Mouse (Mus musculus) neutrophil, adult 5-6 weeks (primary cell): ENCODE results near the gene Gm42906. TPM values are rescaled to one million over a fixed set of nuclear protein-coding genes. Genes with fewer than 3 reads are reported as not detected.

Experiments
- ATAC-seq: fragments of 151-379, 151-347 bp; 2 replicates; pipeline ENCODE4 v1.8.0; 2017; ENCODE audit warnings: mild to moderate bottlenecking, moderate TSS enrichment; ENCODE audit not compliant: insufficient number of reproducible peaks, poor library complexity, low FRiP score, severe bottlenecking; ENCODE audit errors: extremely low read depth
- total RNA-seq: library from RNA; stranded (forward); fragments of 200-1000 nt; gene quantifications from 2 replicates; pipeline ENCODE4 v1.2.3, GENCODE M21; 2017

The Gm42906 gene
- total RNA-seq, 1 experiment from 2014 or later, result not detected

DNA sequence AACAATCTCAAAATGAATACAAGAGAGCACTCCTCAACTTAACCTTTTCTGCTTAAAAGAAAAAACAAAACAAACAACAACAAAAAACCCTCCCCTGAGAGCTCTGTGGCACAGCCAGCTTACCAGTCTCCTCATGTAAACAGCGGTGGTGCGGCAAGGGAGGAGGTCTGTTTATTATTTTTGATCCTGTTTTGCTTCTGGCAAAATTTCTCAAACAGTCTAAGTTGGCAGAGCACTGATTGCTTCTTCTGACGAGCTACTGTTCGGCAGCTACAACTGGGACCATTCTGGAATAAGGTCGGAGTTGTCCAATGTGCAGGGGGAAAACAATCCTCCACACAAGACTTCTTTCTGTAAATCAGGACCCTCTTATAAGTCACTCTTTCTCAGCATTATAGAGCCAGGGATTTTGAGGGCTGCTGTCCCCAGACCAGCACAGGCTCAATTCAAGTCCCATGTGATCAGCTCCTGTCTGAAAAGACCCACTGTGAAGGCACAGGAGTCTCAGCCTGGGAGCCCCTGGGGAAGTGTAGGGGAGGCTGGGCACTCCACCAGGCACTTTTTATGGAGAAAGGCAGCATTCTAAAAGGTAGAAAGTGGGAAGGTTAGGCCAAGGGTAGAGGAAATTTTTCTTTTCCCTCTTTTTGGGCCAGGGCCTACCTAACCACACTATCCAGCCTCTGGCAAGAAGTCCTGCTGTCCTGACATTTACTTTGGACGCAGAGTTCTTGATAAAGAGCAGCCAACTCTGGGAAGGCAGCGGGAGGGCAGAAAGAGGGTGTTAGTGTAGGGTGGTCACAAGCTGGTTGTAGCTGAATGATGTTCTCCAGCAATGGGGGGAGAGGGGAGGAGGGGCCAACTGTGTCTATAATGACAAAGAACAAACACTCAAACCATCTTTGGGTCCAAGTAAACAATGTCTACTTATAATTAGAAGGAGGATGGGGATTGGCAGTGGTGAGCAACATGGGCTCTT is 253.2 kb downstream of the Gm42906 start:
- ATAC-seq, result no peak

- ATAC-seq, result no peak
Observed at GRCm38 (mm10) chr5:151173774-151174173, 254.2 kb downstream of the Gm42906 start.

DNA sequence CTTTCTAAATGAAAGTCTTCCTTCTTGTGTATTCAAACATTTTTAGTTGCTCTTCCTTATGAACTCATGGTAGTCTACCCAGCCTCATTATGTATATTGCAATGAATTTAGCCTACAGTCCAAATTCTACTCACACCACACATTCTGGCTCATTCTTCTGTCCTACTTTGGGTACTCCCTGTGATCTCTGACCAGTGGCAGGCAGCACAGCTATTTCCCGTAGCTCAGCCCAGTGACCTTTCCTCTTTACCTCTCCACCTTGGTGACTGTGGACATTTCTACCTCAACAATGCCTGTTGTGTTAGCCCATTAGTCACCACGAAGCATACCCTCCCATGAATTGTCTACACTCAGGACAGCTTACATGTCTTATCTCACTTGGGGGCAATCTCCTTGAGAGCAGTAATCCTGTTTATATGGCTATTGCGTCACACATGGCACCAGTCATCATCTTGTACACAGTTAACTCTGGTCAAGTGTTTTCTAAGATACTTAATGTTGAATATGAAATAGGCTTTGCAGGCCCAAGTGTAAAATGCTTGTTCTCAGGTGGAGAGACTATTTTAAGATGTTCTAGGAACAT is 257.7 kb downstream of the Gm42906 start:
- no peak for ATAC-seq

DNA sequence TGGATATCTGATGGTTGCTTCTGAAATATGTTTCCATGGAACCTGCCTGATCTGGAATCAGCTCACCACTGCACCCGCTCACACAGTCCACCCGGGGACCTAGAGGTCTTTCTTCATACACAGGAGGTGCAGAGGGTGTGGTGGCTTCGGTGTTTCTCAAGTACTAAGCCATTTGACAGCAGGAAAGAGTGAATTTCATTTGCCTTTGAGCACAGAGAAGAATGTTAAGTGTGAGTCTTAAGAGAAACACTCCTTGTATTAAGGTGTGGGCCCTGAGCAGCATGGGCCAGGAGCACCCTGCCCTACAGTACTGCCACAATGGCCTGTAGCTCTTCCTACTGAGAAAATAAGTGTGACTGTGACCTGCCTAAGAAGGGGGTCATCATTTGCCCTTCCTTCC is 259.8 kb downstream of the Gm42906 start:
- no peak for ATAC-seq

DNA sequence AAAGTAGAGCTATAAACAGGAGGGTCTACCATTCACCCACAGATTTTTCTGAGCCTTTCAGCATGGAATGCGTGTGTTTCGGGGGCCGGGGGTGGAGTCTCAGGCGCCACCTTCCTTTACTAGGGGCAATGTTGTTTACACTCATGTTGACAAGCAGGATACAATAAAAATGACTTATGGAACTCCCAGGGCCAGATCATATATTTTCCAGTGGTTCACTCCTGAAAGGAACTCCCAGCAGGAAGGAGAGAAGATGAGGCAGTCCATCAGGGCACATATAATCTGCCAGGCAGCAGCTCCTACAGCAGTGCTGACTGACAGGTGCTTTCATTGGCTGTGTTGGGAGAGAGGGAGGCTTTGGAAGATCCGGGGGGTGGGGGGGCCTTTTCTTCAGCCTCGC is 260.3 kb downstream of the Gm42906 start:
- no peak for ATAC-seq

DNA sequence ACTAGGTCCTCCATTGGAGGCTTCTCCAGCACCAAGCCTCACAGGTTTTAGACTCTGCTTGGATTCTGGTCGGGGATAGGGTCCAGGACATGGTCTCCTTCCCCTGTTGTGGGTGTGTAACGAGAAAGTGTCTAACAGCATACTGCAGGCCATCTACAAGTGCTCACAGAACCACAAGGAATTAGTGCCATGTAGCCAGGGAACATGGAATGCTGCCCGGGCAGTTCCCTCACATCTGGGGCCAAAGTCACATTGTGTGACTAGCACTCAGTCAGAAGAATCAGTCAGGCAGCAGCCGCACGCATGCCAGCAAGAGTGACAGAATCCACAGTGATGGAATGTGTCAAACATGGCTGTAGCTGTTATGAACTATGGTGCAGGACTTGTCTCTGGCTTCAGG is 261.7 kb downstream of the Gm42906 start:
- no peak for ATAC-seq

DNA sequence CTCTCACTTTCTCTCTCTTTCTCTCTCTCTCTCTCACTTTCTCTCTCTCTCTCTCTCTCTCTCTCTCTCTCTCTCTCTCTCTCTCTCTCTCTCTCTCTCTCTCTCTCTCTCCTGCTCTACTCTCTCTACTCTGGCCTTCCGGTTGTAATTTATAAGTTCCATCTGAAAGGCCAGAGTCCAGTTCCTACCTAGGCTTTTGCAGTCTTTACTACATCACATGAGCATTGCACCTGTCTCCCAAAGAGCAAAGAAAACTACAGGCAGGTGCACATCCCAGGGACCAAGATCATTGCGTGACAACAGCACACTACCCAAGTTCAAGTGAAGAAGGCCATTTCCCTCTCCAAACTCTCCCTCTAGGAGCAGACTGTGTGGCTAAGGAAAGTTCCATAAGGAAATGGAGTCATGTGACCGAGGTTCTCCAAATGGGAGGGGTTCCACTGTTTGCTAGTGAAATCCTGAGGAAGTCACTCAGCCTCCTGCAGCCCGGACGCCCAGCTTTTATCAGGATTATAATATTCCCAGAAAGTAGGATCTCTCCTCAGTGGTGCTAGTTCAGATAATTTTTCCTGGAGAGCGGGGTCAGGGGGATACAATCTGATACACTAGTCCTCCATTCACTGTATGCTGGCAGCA is 262.5 kb downstream of the Gm42906 start:
- no peak for ATAC-seq

GRCm38 (mm10) chr5:151164815-151165214 is 263.1 kb downstream of the Gm42906 start:
- no peak for ATAC-seq

- no peak for ATAC-seq
Observed at GRCm38 (mm10) chr5:151162642-151163041, 265.3 kb downstream of the Gm42906 start.

GRCm38 (mm10) chr5:151155247-151155646 is 272.7 kb downstream of the Gm42906 start:
- ATAC-seq, result no peak

DNA sequence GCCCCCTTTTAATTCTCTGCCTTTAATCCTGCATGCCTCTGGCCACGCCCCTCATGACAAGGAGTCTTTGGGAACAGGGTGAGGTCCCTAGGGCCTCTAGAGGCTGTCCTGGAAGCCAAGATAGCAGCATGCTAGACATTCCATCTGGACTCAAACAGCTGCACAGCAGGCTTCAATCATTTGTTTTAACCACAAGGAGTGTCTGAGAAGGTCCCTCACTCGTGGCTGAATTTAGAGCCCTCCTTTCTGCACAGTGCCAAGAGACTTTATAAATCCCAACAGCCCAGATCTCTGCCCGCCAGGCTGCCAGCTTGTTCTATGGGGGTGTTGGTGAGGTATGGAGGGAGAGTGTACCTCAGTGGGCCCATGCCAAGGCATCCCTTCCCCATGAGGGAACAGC is 273.2 kb downstream of the Gm42906 start:
- ATAC-seq, result no peak

- no peak for ATAC-seq
Observed at GRCm38 (mm10) chr5:151154030-151154429, 273.9 kb downstream of the Gm42906 start.

DNA sequence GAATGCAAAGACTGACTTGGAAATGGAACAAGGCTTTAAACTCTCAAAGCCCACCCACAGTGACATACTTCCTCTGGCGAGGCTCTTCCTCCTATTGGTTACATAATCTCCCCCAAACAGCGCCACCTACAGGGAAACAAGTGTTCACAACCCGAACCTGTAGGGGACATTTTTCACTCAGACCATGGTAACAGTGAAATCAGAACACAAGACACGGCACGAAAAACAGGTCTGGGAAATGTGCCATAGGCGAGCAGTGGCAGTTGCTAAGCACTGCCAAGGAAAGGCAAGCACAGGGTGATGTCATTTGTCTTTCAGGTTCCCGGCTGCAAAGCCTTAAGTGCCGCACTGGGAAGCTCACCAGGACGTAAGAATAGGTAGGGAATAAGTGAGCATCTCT is 276.4 kb downstream of the Gm42906 start:
- ATAC-seq, result no peak

DNA sequence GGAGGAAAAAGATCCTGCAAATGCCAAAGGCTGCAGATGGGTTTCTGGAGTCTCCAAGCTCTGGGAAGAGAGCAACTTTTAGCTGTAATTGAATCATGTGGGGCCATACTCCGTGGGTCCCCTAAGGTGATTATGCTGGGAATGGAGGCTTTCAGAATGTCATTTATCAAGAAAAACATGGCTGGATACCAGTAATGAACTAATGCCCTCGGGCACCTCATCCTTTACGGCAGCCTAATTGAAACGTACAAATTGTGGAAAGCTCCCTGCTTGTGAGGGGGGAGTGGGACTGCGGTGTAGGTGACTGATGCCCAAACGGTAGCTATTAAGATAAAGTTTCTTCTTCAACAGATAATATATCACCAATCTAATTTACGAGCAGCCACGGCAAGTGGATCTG is 278.5 kb downstream of the Gm42906 start:
- ATAC-seq, result no peak

DNA sequence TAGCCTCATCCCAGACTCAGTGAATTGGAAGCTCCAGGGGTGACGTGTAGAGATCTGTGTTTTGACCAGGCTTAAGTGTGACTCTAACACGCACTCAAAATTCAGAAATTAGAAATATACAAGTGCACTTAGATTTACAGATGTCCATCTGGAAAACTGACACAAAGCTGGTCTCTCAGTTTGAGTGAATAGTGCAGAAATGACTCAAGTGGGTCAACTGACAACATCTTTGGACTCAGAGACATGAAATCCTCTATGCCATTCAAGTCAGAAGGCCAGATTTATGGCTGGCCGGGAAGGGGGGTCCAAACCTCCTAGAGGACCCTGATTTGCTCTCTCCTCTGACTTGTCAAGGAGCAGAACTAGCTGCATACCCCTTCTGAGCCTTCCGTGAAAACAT is 279.9 kb downstream of the Gm42906 start:
- no peak for ATAC-seq

DNA sequence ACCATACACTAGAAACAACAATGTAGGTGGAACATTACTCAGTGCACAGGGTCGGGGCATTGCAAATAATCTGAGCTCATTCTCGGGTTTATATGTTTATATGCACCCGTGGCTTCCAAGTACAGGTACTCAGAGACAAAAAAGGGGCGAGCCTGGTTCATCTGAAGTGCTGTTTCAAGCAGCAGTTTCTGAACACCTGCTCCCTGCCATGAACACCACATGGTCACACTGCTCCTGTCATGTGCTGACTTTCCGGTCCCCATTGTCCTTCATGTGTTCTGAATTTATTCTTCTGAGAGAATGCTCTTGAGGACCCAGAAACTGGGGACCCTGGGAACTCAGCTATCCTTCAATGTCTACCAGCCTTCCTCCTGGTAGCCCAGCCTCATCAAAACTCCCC is 282.2 kb downstream of the Gm42906 start:
- ATAC-seq, result no peak

GRCm38 (mm10) chr5:151143955-151144354 is 284.0 kb downstream of the Gm42906 start:
- no peak for ATAC-seq

GRCm38 (mm10) chr5:151142671-151143601 is 285.0 kb downstream of the Gm42906 start:
- no peak for ATAC-seq

GRCm38 (mm10) chr5:151142241-151142640 is 285.7 kb downstream of the Gm42906 start:
- no peak for ATAC-seq
